Mouse (Mus musculus) embryonic stem cell, embryonic (primary cell): Measurements from ENCODE around the gene Cpsf6.
"Not testable (repeated sequence)": the region's sequence is repeated elsewhere in the genome, so short reads cannot be mapped to it uniquely, and the experiment has no call there.

ENCODE experiments used
- CTCF ChIA-PET, 4 experiments: fragments of 300-600 bp in 2 of 4; fragments of 350-600 bp in 2 of 4; sonication (Branson Sonifier 250); formaldehyde crosslinking; loops; one replicate each; lab custom pipeline; 2022; ENCODE audit warnings: inconsistent platforms in 2 of 4; lab: Charles Lee
- POLR2A ChIA-PET, 4 experiments: fragments of 300-600 bp in 2 of 4; fragments of 350-600 bp in 2 of 4; sonication (Branson Sonifier 250); formaldehyde crosslinking; loops; one replicate each; lab custom pipeline; 2022; ENCODE audit warnings: antibody characterized with exemption in 4 of 4, inconsistent platforms in 1 of 4; lab: Charles Lee

Cpsf6 gene

DNA sequence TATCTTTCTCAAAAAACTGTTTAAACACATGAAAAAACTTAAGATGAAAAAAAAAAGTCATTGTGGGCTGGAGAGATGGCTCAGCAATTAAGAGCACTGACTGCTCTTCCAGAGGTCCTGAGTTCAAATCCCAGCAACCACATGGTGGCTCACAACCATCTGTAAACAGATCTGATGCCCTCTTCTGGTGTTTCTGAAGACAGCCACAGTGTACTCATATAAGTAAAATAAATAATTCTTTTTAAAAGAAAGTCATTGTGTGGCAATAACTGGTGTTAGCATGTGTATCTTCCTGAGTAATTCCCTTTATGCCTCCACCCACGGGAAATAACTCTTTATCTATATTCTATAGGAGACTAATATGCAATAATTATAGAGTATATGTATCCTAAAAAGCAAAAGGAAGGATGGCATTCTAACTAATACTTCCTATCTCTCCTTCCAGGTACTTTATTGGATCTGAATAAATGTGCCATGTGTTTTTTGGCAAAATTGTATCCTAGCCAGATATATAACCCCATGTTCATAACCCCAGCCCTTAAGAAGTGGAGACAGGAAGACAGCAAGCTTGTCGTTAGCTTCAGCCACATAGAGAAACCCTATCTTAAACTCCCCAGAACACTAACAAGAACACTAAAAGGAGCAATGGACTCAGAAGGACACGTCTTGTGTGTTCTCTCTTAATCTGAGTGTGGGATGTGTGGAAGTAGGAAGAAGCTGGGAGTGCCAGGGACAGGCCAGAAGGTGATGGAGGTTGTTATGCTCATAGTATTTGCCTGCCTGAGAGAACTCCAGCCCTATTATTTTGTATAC, 15.1 kb upstream of the Cpsf6 start:
- ChIA-PET POLR2A (interaction anchor here in 2 of 4 experiments (0.6 to 1.9 kb wide), 6 partner anchors 8 to 243 kb away, joined by 4 to 6 read pairs (median 4); no protein-coding TSS in a partner anchor), CTCF (no interaction called here)

DNA sequence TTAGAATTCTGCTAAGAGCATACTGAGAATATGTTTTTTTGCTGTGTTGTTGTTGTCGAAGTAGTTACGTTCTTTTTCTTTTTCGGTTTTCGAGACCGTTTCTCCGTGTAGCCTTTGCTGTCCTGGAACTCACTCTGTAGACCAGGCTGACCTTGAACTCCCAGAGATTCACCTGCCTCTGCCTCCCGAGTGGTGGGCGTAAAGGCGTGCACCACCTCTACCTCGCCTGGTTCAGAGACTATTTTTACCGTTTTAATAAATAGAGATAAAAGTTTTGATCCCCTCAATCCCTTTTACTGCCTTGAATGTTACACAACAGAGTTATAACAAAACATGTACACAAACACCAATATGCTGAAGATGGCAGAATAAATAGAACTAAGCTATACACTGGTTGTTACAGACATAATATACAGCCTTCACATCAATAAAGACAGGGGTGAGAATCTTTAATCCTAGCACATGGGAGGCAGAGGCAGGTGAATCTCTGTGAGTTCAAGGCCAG, 14.1 kb upstream of the Cpsf6 start:
- CTCF ChIA-PET: no interaction called here
- POLR2A ChIA-PET: interaction anchor here in 3 of 4 experiments (0.6 to 1.9 kb wide), 10 partner anchors 9 to 947 kb away, joined by 3 to 8 read pairs (median 4); no protein-coding TSS in a partner anchor

DNA sequence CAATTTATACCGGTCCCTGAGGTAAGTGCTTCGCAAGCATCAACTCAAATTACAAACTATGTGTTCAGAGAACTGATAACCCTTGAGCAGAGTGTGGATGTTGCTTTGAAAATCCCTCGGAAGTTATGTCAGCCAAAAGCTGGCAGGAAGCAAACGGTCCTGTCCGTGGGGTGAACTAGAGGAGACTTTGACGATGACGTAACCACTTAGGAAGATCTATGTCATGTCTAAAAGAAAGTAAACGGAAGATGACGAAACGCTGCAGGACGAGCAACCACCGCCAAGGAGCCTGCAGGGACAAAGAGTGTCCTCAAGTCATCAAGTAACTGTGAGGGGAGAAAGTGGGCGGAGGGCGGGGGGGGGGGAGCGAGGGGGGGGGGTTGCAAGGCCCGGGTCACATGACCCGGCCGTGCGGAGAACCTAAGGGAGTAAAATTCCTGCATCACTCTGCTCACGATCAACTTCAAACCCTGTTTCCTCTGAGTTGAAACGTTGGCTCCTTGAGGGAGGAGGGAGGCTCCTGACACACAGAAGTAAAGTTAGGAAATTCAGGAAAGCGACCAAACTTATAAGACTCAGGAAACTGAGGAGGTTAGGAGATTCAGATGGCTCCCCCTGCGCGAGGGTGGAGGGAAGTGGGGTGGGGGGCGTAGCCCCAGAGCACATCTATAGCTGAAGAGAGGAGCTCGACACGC, 13.5 kb upstream of the Cpsf6 start:
- ChIA-PET CTCF (interaction anchor here in 1 of 4 experiments (1.2 kb wide), 1 partner anchor 8 kb away, joined by 3 read pairs; no protein-coding TSS in a partner anchor), POLR2A (interaction anchor here in 3 of 4 experiments (0.7 to 1.9 kb wide), 10 partner anchors 9 to 947 kb away, joined by 3 to 8 read pairs (median 4); partner anchors contain the start of gene Cpsf6 (in 1 of the 3))

GRCm38 (mm10) chr10:117392832-117393195, 13.0 kb upstream of the Cpsf6 start:
- POLR2A ChIA-PET: interaction anchor here in 1 of 4 experiments (1.6 kb wide), 1 partner anchor 13 kb away, joined by 4 read pairs; the partner anchor contains the start of gene Cpsf6

GRCm38 (mm10) chr10:117392397-117392796, 12.6 kb upstream of the Cpsf6 start:
- CTCF ChIA-PET: interaction anchor here in 1 of 4 experiments (1.2 kb wide), 1 partner anchor 9 kb away, joined by 3 read pairs; no protein-coding TSS in a partner anchor
- POLR2A ChIA-PET: interaction anchor here in 1 of 4 experiments (1.6 kb wide), 1 partner anchor 13 kb away, joined by 4 read pairs; the partner anchor contains the start of gene Cpsf6

More at GRCm38 (mm10) chr10:117392832-117393195, 13.0 kb upstream of the Cpsf6 start:
- CTCF ChIA-PET: interaction anchor here in 1 of 4 experiments (1.2 kb wide), 1 partner anchor 8 kb away, joined by 3 read pairs; no protein-coding TSS in a partner anchor

GRCm38 (mm10) chr10:117391801-117392200, 12.0 kb upstream of the Cpsf6 start:
- CTCF ChIA-PET: interaction anchor here in 2 of 4 experiments (1.2 kb wide), 2 partner anchors 9 to 11 kb away, joined by 3 read pairs; no protein-coding TSS in a partner anchor
- POLR2A ChIA-PET: interaction anchor here in 2 of 4 experiments (1.3 to 2.2 kb wide), 4 partner anchors 12 to 168 kb away, joined by 3 to 7 read pairs (median 5); partner anchors contain the start of genes Cpsf6 (in 1 of the 2) and Yeats4 (in 1 of the 2)

DNA sequence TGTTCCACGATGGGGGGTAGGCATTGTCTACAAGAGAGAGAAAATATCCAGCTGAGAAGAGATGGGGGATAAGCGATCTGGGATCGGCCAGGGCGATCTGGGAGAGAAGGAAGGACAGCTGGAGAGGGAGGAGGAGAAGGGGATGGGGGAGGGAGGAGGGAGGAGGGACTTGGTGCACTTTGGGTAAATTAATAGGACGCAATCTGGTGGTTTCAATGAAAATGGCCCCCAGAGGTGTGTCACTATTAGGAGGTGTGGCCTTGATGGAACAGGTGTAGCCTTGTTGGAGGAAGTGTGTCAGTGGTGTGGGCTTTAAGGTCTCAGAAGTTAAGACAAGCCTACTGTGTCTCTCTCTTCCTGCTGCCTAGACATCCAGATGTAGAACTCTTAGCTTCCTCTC, 11.2 kb upstream of the Cpsf6 start:
- CTCF ChIA-PET: interaction anchor here in 2 of 4 experiments (0.6 to 1.2 kb wide), 4 partner anchors 9 to 560 kb away, joined by 3 to 12 read pairs (median 4); no protein-coding TSS in a partner anchor
- POLR2A ChIA-PET: interaction anchor here in 2 of 4 experiments (0.6 to 2.2 kb wide), 14 partner anchors 13 to 752 kb away, joined by 3 to 8 read pairs (median 4); partner anchors contain the start of gene Yeats4 (in 1 of the 2)

DNA sequence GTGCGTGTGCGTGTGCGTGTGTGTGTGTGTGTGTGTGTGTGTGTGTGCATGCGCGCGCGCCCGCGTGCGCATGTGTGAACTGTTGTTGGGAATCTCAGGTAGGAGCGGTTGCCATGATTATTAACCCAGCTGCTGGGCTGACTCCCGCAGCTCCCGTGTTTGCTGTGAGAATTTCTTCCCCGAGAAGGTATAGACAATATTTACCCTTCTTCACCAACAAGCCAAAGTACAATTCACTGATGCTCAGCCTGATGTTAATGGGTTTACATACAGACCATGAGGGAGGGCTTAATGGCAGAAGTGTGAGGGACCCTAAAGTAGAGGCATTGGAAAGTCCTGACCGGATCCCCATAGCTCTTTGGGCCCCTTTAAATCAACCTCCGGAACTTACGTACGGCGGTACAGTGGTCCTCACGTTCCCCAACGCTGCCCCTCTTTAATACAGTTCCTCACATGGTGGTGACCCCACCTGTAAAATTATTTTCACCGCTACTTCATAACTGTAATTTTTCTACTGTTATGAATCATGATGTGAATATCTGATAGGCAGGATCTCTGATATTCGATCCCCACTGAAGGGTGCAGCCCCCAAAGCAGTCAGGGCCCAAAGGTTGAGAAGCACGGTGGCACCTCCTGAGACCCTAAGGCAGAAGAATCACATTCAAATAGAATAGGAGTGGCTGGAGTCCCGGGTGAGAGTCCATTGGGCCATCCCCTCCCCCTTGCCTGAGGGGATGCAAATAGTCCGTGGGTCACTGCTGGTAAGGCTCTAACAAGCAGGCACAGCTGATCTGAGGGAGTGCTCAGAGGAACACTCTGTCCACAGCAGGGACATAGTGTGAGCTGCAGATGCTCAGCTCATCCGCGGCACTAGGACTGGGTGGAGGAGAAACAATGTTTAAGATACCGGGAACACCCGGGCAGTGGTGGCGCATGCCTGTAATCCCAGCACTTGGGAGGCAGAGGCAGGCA, 10.4 kb upstream of the Cpsf6 start:
- POLR2A ChIA-PET: interaction anchor here in 3 of 4 experiments (0.5 to 2.2 kb wide), 15 partner anchors 10 to 480 kb away, joined by 3 to 8 read pairs (median 3); partner anchors contain the start of genes Cpsf6 (in 1 of the 3), Mdm2 (in 1 of the 3) and Yeats4 (in 1 of the 3)
- CTCF ChIA-PET: interaction anchor here in 3 of 4 experiments (0.6 to 1.2 kb wide), 3 partner anchors 12 to 222 kb away, joined by 3 read pairs; no protein-coding TSS in a partner anchor

- ChIA-PET POLR2A (interaction anchor here in 2 of 4 experiments (0.5 to 1.9 kb wide), 2 partner anchors 22 to 23 kb away, joined by 3 to 8 read pairs; no protein-coding TSS in a partner anchor), CTCF (no interaction called here)
Measured at GRCm38 (mm10) chr10:117389371-117389740, 9.5 kb upstream of the Cpsf6 start.

- ChIA-PET POLR2A (no interaction called here), CTCF (no interaction called here)
Measured at GRCm38 (mm10) chr10:117388637-117389370, 9.0 kb upstream of the Cpsf6 start.

- POLR2A ChIA-PET: interaction anchor here in 1 of 4 experiments (0.8 kb wide), 1 partner anchor 164 kb away, joined by 3 read pairs; the partner anchor contains the start of gene Yeats4
- CTCF ChIA-PET: not testable (repeated sequence)
Measured at GRCm38 (mm10) chr10:117387961-117388636, 8.3 kb upstream of the Cpsf6 start.

- POLR2A ChIA-PET: no interaction called here
Measured at GRCm38 (mm10) chr10:117386981-117387380, 7.2 kb upstream of the Cpsf6 start.

DNA sequence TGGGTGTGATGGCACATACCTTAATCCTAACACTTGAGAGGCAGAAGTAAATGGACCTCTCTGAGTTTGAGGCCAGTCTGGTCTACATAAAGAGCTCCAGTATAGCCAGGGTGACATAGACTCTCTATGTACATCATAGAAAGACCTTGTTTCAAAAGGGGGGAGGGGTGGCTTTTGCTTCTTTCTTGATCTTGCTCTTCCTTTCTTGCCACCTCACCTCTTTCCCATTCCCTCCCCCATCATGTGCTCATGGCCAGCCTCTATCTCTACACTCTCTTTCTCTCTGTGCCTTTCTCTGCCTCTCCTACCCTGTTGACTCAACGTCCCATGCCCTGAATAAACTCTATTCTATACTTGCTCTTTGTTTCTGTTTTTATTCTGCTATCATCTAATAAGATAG, 6.4 kb upstream of the Cpsf6 start:
- POLR2A ChIA-PET: interaction anchor here in 1 of 4 experiments (0.6 kb wide), 1 partner anchor 45 kb away, joined by 3 read pairs; no protein-coding TSS in a partner anchor
- CTCF ChIA-PET: no interaction called here

More at GRCm38 (mm10) chr10:117386981-117387380, 7.2 kb upstream of the Cpsf6 start:
- CTCF ChIA-PET: no interaction called here

DNA sequence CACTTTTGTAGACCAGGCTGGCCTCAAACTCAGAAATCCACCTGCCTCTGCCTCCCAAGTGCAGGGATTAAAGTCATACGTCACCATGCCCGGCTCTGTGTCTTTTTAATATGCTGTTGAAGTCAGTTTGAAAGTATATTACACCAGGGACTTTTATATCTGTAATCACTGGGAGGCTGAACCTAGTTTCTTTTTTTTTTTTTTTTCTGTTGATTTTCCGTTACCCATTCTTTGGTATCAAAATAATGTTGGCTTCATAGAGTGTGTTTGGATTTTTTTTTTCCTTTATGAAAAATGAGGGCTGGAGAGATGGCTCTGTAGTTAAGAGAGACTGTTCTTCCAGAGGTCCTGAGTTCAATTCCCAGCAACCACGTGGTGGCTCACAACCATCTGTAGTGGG, 5.6 kb upstream of the Cpsf6 start:
- ChIA-PET POLR2A (interaction anchor here in 1 of 4 experiments (2.1 kb wide), 1 partner anchor 9 kb away, joined by 5 read pairs; no protein-coding TSS in a partner anchor), CTCF (no interaction called here)

DNA sequence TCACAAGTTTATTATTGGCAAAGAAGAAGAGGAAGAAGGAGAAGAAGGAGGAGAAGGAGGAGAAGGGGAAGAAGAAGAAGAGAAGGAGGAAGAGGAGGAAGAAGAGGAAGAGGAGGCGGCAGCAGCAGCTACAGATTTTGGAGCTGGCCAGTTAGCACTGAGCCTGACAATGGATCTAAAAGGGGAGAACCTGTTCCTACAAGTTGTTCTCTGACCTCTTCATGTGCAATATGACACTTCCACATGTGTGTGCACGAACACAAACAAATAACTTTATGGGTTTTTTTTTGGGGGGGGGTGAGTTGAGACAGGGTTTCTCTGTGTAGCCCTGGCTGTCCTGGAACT, 5.2 kb upstream of the Cpsf6 start:
- ChIA-PET CTCF (no interaction called here), POLR2A (interaction anchor here in 1 of 4 experiments (1.2 to 2.1 kb wide), 2 partner anchors 9 to 18 kb away, joined by 3 to 5 read pairs; no protein-coding TSS in a partner anchor)
